Mouse (Mus musculus) midbrain, embryonic 10.5 days (tissue): ENCODE measurements at regions not wholly inside any gene's neighbourhood (a gene's known extent, or its start where the extent isn't known, plus 50 kb on each side); places are given as distances from the start of the nearest gene placed in this dataset.

Source experiments
- DNase-seq: peaks from one replicate; pipeline ENCODE4 v3.0.0-alpha.2; 2017; ENCODE audit warnings: low spot score
- H3K27ac ChIP-seq: fragments of 300-500 bp; sonication (generic); replicated peaks from 2 replicates; pipeline ENCODE4 v1.5.1; 2016; ENCODE audit warnings: mild to moderate bottlenecking
- H3K27me3 ChIP-seq: fragments of 300-500 bp; sonication (generic); 2 replicates; pipeline ENCODE4 v1.6.1; 2016; ENCODE audit warnings: low read depth, mild to moderate bottlenecking; ENCODE audit not compliant: poor library complexity, severe bottlenecking
- H3K36me3 ChIP-seq: fragments of 300-500 bp; sonication (generic); 2 replicates; pipeline ENCODE4 v1.6.1; 2016; ENCODE audit warnings: mild to moderate bottlenecking, moderate library complexity
- H3K4me1 ChIP-seq: fragments of 300-500 bp; sonication (generic); 2 replicates; pipeline ENCODE4 v1.6.1; 2016
- H3K4me3 ChIP-seq: fragments of 300-500 bp; sonication (generic); 2 replicates; pipeline ENCODE4 v1.5.1; 2016; ENCODE audit warnings: mild to moderate bottlenecking, moderate library complexity
- H3K9me3 ChIP-seq: fragments of 300-500 bp; sonication (generic); replicated peaks from 2 replicates; pipeline ENCODE4 v1.6.1; 2016; ENCODE audit warnings: mild to moderate bottlenecking
- WGBS: fragments of 180-500 bp; shearing (Covaris S2); methylation state at CpG from one replicate; pipeline ENCODE4 v1.1.7; 2016; 5-methylcytosine and 5-hydroxymethylcytosine counted together

DNA sequence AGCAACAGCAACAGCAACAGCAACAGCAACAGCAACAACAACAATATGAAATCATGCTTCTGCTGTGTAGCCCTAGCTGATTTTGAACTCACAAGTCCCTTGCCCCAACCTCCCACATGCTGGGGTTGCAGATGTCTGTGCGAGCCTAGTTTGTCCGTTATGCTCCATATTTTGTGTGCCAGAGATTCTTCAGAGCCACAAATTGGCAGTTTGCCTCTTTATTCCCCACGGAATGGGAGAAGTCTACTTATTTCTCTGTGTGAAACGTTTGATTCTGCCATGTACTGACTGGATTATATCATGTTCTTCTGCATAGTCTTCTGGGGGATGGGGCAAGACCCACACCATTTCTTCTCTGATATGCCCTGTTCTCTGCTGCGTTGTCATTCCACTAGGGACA lies 64.5 kb upstream of the Myocd start:
- Histone ChIP-seq H3K36me3 (no peaks in the 10 kb centered on the region), H3K9me3 (no peaks in the 10 kb centered on the region), H3K27me3 (no peaks in the 10 kb centered on the region), H3K4me3 (no peak overlapping the region), H3K27ac (no peak overlapping the region), H3K4me1 (no peaks in the 10 kb centered on the region)
- no peak for DNase-seq
- 85% methylated on average over 5 of the region's 5 CpGs for WGBS

DNA sequence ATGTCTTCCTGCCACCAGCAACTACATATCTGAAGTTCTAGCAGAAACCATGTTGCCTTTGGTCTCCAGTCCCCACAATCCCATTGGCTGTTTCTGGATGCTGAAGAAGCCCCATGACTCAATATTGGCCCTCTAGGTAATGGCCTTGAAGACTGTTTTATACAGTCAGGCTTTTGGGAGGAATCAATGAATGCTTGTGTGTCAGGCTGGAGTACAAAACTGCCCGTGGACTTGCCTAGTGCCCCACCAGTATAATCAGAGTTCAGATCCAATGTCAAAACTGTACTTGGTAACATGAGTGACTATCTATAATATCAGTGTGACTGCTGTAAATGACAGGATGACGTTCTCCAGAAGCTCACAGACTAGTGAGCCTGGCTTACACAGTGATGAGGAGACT lies 63.3 kb upstream of the Myocd start:
- no peaks in the 10 kb centered on the region for H3K27me3 ChIP-seq
- H3K36me3 ChIP-seq, result no peaks in the 10 kb centered on the region
- WGBS, result 85% methylated on average over 2 of the region's 2 CpGs
- no peaks in the 10 kb centered on the region for H3K4me1 ChIP-seq
- no peaks in the 10 kb centered on the region for H3K9me3 ChIP-seq
- H3K27ac ChIP-seq, result no peak overlapping the region
- H3K4me3 ChIP-seq, result no peak overlapping the region
- no peak for DNase-seq

DNA sequence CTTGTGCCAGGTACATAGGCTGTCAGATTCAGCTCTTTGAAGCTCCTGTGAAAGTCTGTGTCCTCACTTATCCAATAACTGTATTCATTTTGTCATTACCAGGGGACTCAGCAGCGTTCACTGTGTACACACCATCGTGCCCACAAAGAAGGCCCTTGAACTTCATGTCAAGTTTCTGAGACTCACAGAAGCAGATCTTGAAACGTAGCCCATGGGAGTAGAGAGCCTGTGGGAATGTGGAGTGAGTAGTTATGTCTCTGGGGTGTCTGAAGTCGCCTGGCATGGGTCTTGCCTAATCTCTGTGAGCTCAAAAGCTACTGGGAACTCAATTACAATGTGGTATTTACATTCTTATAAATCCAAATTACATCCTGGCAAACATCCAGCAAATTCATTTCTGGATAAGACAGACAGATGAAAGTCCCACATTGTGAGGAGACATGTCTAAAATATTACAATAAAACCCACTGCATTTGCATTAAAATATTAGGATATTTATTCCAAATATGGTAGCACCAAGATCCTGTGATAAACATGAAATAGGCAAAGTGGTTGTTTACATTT lies 53.2 kb upstream of the Myocd start:
- H3K4me3 ChIP-seq, result no peak overlapping the region
- H3K27ac ChIP-seq, result no peak overlapping the region
- H3K27me3 ChIP-seq, result no peaks in the 10 kb centered on the region
- no peaks in the 10 kb centered on the region for H3K9me3 ChIP-seq
- 79% methylated on average over 4 of the region's 4 CpGs for WGBS
- DNase-seq, result no peak
- no peaks in the 10 kb centered on the region for H3K36me3 ChIP-seq
- H3K4me1 ChIP-seq, result no peaks in the 10 kb centered on the region
